Mouse (Mus musculus) forebrain, embryonic 16.5 days (tissue): ENCODE data around the gene Slc6a4. TPM values are rescaled to one million over a fixed set of nuclear protein-coding genes. Genes with fewer than 3 reads are reported as not detected.

Experiments
- ATAC-seq: fragments of 200-750 bp; cut with Nextera tagmentation; 2 replicates; pipeline ENCODE4 v1.8.0; 2017; ENCODE audit warnings: mild to moderate bottlenecking, moderate library complexity
- H3K27ac ChIP-seq: fragments of 300-500 bp; sonication (generic); 2 replicates; pipeline ENCODE4 v1.5.1; 2014; ENCODE audit warnings: low read length, control low read depth
- H3K27me3 ChIP-seq: fragments of 300-500 bp; sonication (generic); replicated peaks from 2 replicates; pipeline ENCODE4 v1.6.1; 2014; ENCODE audit warnings: low read length; ENCODE audit not compliant: control insufficient read depth, insufficient read depth
- H3K36me3 ChIP-seq: fragments of 300-500 bp; sonication (generic); 2 replicates; pipeline ENCODE4 v1.6.1; 2014; ENCODE audit not compliant: control insufficient read depth, insufficient read depth
- H3K4me1 ChIP-seq: fragments of 300-500 bp; sonication (generic); replicated peaks from 2 replicates; pipeline ENCODE4 v1.6.1; 2014; ENCODE audit warnings: low read length; ENCODE audit not compliant: control insufficient read depth, insufficient read depth
- H3K4me2 ChIP-seq: fragments of 300-500 bp; sonication (generic); 2 replicates; pipeline ENCODE4 v1.6.1; 2014; ENCODE audit warnings: mild to moderate bottlenecking, low read length, control low read depth
- H3K4me3 ChIP-seq: fragments of 300-500 bp; sonication (generic); replicated peaks from 2 replicates; pipeline ENCODE4 v1.5.1; 2014; ENCODE audit warnings: mild to moderate bottlenecking, low read length, control low read depth
- H3K9ac ChIP-seq: fragments of 300-500 bp; sonication (generic); replicated peaks from 2 replicates; pipeline ENCODE4 v1.6.1; 2014; ENCODE audit warnings: low read depth, low read length, control low read depth
- H3K9me3 ChIP-seq: fragments of 300-500 bp; sonication (generic); 2 replicates; pipeline ENCODE4 v1.6.1; 2016; ENCODE audit warnings: low read length; ENCODE audit not compliant: control insufficient read depth
- WGBS: fragments of 180-500 bp; shearing (Covaris S2); extraction: QIAGEN DNeasy Blood & Tissue Kit; methylation state at CpG from one replicate; pipeline ENCODE4 v1.1.7; 2014; 5-methylcytosine and 5-hydroxymethylcytosine counted together
- polyA plus RNA-seq: library from polyadenylated mRNA; unstranded; fragments of >200 nt; fragmentation: Nextera tagmentation; extraction: Ambion mirVana; gene quantifications from 2 replicates; pipeline ENCODE4 v1.2.1, GENCODE M21; 2015

The Slc6a4 gene
- polyA plus RNA-seq, 1 experiment from 2014 or later, result 0.27 TPM

- no peaks in the 10 kb centered on the region for H3K36me3 ChIP-seq
- 82% methylated on average over 16 of the region's 16 CpGs for WGBS
- no peaks in the 10 kb centered on the region for H3K4me1 ChIP-seq
- H3K9me3 ChIP-seq, result no peaks in the 10 kb centered on the region
- no peak overlapping the region for H3K27ac ChIP-seq
- H3K27me3 ChIP-seq, result no peaks in the 10 kb centered on the region
- no peak overlapping the region for H3K4me3 ChIP-seq
- no peak overlapping the region for H3K9ac ChIP-seq
- H3K4me2 ChIP-seq, result no peak overlapping the region
- ATAC-seq, result no peak
These were observed 10.9 kb downstream of the Slc6a4 start for GRCm38 (mm10) chr11:77009069-77010025.

- H3K27me3 ChIP-seq, result no peaks in the 10 kb centered on the region
- no peak for ATAC-seq
- H3K4me3 ChIP-seq, result no peak overlapping the region
- 74% methylated on average over 10 of the region's 10 CpGs for WGBS
- no peak overlapping the region for H3K27ac ChIP-seq
- no peak overlapping the region for H3K9ac ChIP-seq
- no peaks in the 10 kb centered on the region for H3K4me1 ChIP-seq
- H3K36me3 ChIP-seq, result no peaks in the 10 kb centered on the region
- no peak overlapping the region for H3K4me2 ChIP-seq
- no peaks in the 10 kb centered on the region for H3K9me3 ChIP-seq
These were observed 12.5 kb downstream of the Slc6a4 start for GRCm38 (mm10) chr11:77010762-77011475.

GRCm38 (mm10) chr11:77018046-77018445, 19.6 kb downstream of the Slc6a4 start:
- Histone ChIP-seq H3K4me1 (no peaks in the 10 kb centered on the region), H3K27me3 (no peaks in the 10 kb centered on the region), H3K27ac (no peak overlapping the region), H3K4me2 (no peak overlapping the region), H3K9ac (no peak overlapping the region), H3K36me3 (no peaks in the 10 kb centered on the region), H3K4me3 (no peak overlapping the region), H3K9me3 (no peaks in the 10 kb centered on the region)
- 85% methylated on average over 11 of the region's 11 CpGs for WGBS
- no peak for ATAC-seq

GRCm38 (mm10) chr11:77019539-77019938, 21.1 kb downstream of the Slc6a4 start:
- ATAC-seq, result no peak
- no peaks in the 10 kb centered on the region for H3K4me1 ChIP-seq
- 83% methylated on average over 8 of the region's 8 CpGs for WGBS

GRCm38 (mm10) chr11:77021749-77022396, 23.5 kb downstream of the Slc6a4 start:
- H3K4me2 ChIP-seq, result no peak overlapping the region
- H3K36me3 ChIP-seq, result no peaks in the 10 kb centered on the region
- no peaks in the 10 kb centered on the region for H3K9me3 ChIP-seq
- H3K4me1 ChIP-seq, result no peaks in the 10 kb centered on the region
- no peak overlapping the region for H3K9ac ChIP-seq
- no peak overlapping the region for H3K27ac ChIP-seq
- 74% methylated on average over 9 of the region's 9 CpGs for WGBS
- ATAC-seq, result no peak
- no peak overlapping the region for H3K4me3 ChIP-seq
- H3K27me3 ChIP-seq, result no peaks in the 10 kb centered on the region

More at GRCm38 (mm10) chr11:77019539-77019938, 21.1 kb downstream of the Slc6a4 start:
- Histone ChIP-seq H3K36me3 (no peaks in the 10 kb centered on the region), H3K9ac (no peak overlapping the region), H3K4me3 (no peak overlapping the region), H3K27ac (no peak overlapping the region), H3K9me3 (no peaks in the 10 kb centered on the region), H3K4me2 (no peak overlapping the region), H3K27me3 (no peaks in the 10 kb centered on the region)

- no peaks in the 10 kb centered on the region for H3K4me1 ChIP-seq
- H3K9me3 ChIP-seq, result no peaks in the 10 kb centered on the region
- no peaks in the 10 kb centered on the region for H3K36me3 ChIP-seq
- no peak overlapping the region for H3K4me3 ChIP-seq
- no peak overlapping the region for H3K4me2 ChIP-seq
- ATAC-seq, result no peak
- no peak overlapping the region for H3K9ac ChIP-seq
- no peaks in the 10 kb centered on the region for H3K27me3 ChIP-seq
- WGBS, result 82% methylated on average over 3 of the region's 3 CpGs
- no peak overlapping the region for H3K27ac ChIP-seq
These were observed 28.2 kb downstream of the Slc6a4 start for GRCm38 (mm10) chr11:77026559-77026958.

GRCm38 (mm10) chr11:77028157-77028556, 29.8 kb downstream of the Slc6a4 start:
- H3K9me3 ChIP-seq, result no peaks in the 10 kb centered on the region
- no peak for ATAC-seq
- H3K4me1 ChIP-seq, result no peaks in the 10 kb centered on the region
- no peaks in the 10 kb centered on the region for H3K27me3 ChIP-seq
- WGBS, result 85% methylated on average over 3 of the region's 3 CpGs
- H3K4me3 ChIP-seq, result no peak overlapping the region
- no peak overlapping the region for H3K4me2 ChIP-seq
- H3K9ac ChIP-seq, result no peak overlapping the region
- no peak overlapping the region for H3K27ac ChIP-seq
- H3K36me3 ChIP-seq, result no peaks in the 10 kb centered on the region

GRCm38 (mm10) chr11:77031151-77031934, 32.9 kb downstream of the Slc6a4 start:
- WGBS, result 81% methylated on average over 14 of the region's 14 CpGs

More at GRCm38 (mm10) chr11:77031151-77031934, 32.9 kb downstream of the Slc6a4 start:
- Histone ChIP-seq H3K9me3 (no peaks in the 10 kb centered on the region), H3K36me3 (no peaks in the 10 kb centered on the region), H3K4me2 (no peak overlapping the region), H3K4me3 (no peak overlapping the region), H3K9ac (no peak overlapping the region), H3K27ac (no peak overlapping the region), H3K4me1 (no peaks in the 10 kb centered on the region), H3K27me3 (no peaks in the 10 kb centered on the region)
- ATAC-seq, result no peak
